Comparison of ENCODE assay signal across 27 mouse cellular contexts in genomic region chrX:47835835-47836195, GRCm38 (mm10). TPM values are rescaled to one million over a fixed set of nuclear protein-coding genes. Genes with fewer than 3 reads are reported as not detected.
DNase-seq lines count a peak whose midpoint lies in the region; ATAC-seq and TF ChIP-seq lines count a peak whose summit lies in the region.
"Had no signal": no experiment of that assay in that cellular context is flagged by ENCODE, and none has a peak within 500 bp of the region (broad histone marks: within the 10 kb centered on the region; RNA-seq: fewer than 3 reads in every experiment).

No protein-coding gene starts in this region.

- no peaks in the 10 kb centered on the region for H3K27me3 ChIP-seq in heart, embryonic 16.5 days (ENCODE audit: control insufficient read depth, insufficient read depth, low read length)
- H3K27me3 ChIP-seq in heart, embryonic 11.5 days (ENCODE audit: control insufficient read depth, insufficient read depth, low read length) = no peaks in the 10 kb centered on the region
- H3K27me3 ChIP-seq in lung, embryonic 15.5 days = no peaks in the 10 kb centered on the region
- no peaks in the 10 kb centered on the region for H3K27me3 ChIP-seq in lung, postnatal 0 days (replicated peaks; ENCODE audit: insufficient read depth, low read length)
- H3K27me3 ChIP-seq: embryonic facial prominence, embryonic 13.5 days; forebrain, embryonic 12.5 days; forebrain, embryonic 15.5 days had no signal

- H3K27ac ChIP-seq in heart, embryonic 16.5 days (ENCODE audit: low read length) = 0 out of 2 replicates have a peak overlapping the region, but pooled peaks have one; percentile 25
- H3K27ac ChIP-seq in heart, embryonic 11.5 days (ENCODE audit: low read depth, low read length) = no peak overlapping the region
- H3K27ac ChIP-seq in lung, embryonic 15.5 days = no peak overlapping the region
- no peak overlapping the region for H3K27ac ChIP-seq in lung, postnatal 0 days (ENCODE audit: low read length)
- H3K27ac ChIP-seq: embryonic facial prominence, embryonic 10.5 days; embryonic facial prominence, embryonic 13.5 days; forebrain, embryonic 12.5 days; forebrain, embryonic 15.5 days; heart, embryonic 10.5 days; hindbrain, embryonic 10.5 days; hindbrain, embryonic 14.5 days; hindbrain, postnatal 0 days had no signal

- no peak for DNase-seq in lung, postnatal 0 days (ENCODE audit: low spot score)
- DNase-seq in retina, postnatal 1 day = peak; percentile 0
- DNase-seq in retina, embryonic 14.5 days (ENCODE audit: low spot score) = no peak
- DNase-seq: adrenal gland, adult 2 months; adrenal gland, postnatal 14 days; cerebellum, adult 11-12 months; cerebellum, adult 8-10 months; cerebellum, postnatal 10 days; cerebellum, postnatal 36 days; embryo, embryonic 11 days; gastrocnemius, postnatal 25 days; heart, adult 18-20 months; heart, postnatal 36 days had no signal

- no peak overlapping the region for H3K9ac ChIP-seq in heart, embryonic 16.5 days (ENCODE audit: low read length)
- H3K9ac ChIP-seq in heart, embryonic 11.5 days (ENCODE audit: low read depth, low read length) = no peak overlapping the region
- H3K9ac ChIP-seq in lung, embryonic 15.5 days = no peak overlapping the region
- H3K9ac ChIP-seq in lung, postnatal 0 days (replicated peaks; ENCODE audit: low read depth) = no peak overlapping the region
- H3K9ac ChIP-seq: embryonic facial prominence, embryonic 13.5 days; forebrain, embryonic 12.5 days; forebrain, embryonic 15.5 days; hindbrain, embryonic 14.5 days had no signal

- no peaks in the 10 kb centered on the region for H3K36me3 ChIP-seq in heart, embryonic 16.5 days (ENCODE audit: control insufficient read depth, insufficient read depth)
- H3K36me3 ChIP-seq in heart, embryonic 11.5 days (ENCODE audit: control insufficient read depth, insufficient read depth, low read length) = no peaks in the 10 kb centered on the region
- H3K36me3 ChIP-seq in lung, embryonic 15.5 days = no peaks in the 10 kb centered on the region
- no peaks in the 10 kb centered on the region for H3K36me3 ChIP-seq in lung, postnatal 0 days (ENCODE audit: insufficient read depth, low read length)
- H3K36me3 ChIP-seq: embryonic facial prominence, embryonic 10.5 days; embryonic facial prominence, embryonic 13.5 days; forebrain, embryonic 12.5 days; forebrain, embryonic 15.5 days; heart, embryonic 10.5 days; hindbrain, embryonic 10.5 days had no signal

- TF ChIP-seq CTCF in lung, postnatal 0 days (IDR thresholded peaks at IDR 0.05) = no peak

- H3K4me1 ChIP-seq in heart, embryonic 16.5 days (ENCODE audit: control insufficient read depth, insufficient read depth, low read length) = no peaks in the 10 kb centered on the region
- no peaks in the 10 kb centered on the region; the same call in 1 of the 2 replicates for H3K4me1 ChIP-seq in heart, embryonic 11.5 days (ENCODE audit: control insufficient read depth, insufficient read depth, low read length)
- no peaks in the 10 kb centered on the region for H3K4me1 ChIP-seq in lung, embryonic 15.5 days
- H3K4me1 ChIP-seq in lung, postnatal 0 days (ENCODE audit: insufficient read depth, low read depth, low read length) = no peaks in the 10 kb centered on the region
- H3K4me1 ChIP-seq: embryonic facial prominence, embryonic 10.5 days; embryonic facial prominence, embryonic 13.5 days; forebrain, embryonic 12.5 days; forebrain, embryonic 15.5 days; heart, embryonic 10.5 days; hindbrain, embryonic 10.5 days had no signal

- H3K4me3 ChIP-seq in heart, embryonic 16.5 days (ENCODE audit: low read length) = no peak overlapping the region
- no peak overlapping the region for H3K4me3 ChIP-seq in heart, embryonic 11.5 days (ENCODE audit: low read depth, low read length)
- no peak overlapping the region for H3K4me3 ChIP-seq in lung, embryonic 15.5 days
- no peak overlapping the region for H3K4me3 ChIP-seq in lung, postnatal 0 days (ENCODE audit: low read depth, low read length)
- H3K4me3 ChIP-seq: embryonic facial prominence, embryonic 10.5 days; embryonic facial prominence, embryonic 13.5 days; erythroblast, embryonic 14.5 days; forebrain, embryonic 12.5 days; forebrain, embryonic 15.5 days; heart, embryonic 10.5 days; hindbrain, embryonic 10.5 days had no signal

- no peak overlapping the region for H3K4me2 ChIP-seq in heart, embryonic 16.5 days (ENCODE audit: low read depth, low read length)
- no peak overlapping the region for H3K4me2 ChIP-seq in heart, embryonic 11.5 days
- no peak overlapping the region for H3K4me2 ChIP-seq in lung, embryonic 15.5 days
- no peak overlapping the region for H3K4me2 ChIP-seq in lung, postnatal 0 days (replicated peaks; ENCODE audit: low read depth, low read length)
- H3K4me2 ChIP-seq: embryonic facial prominence, embryonic 13.5 days; forebrain, embryonic 12.5 days; forebrain, embryonic 15.5 days; hindbrain, embryonic 14.5 days had no signal

- TF ChIP-seq EP300 in lung, postnatal 0 days (IDR thresholded peaks at IDR 0.05) = no peak

- H3K9me3 ChIP-seq in heart, embryonic 16.5 days (replicated peaks; ENCODE audit: control insufficient read depth, low read length) = no peaks in the 10 kb centered on the region
- no peaks in the 10 kb centered on the region for H3K9me3 ChIP-seq in heart, embryonic 11.5 days (replicated peaks; ENCODE audit: control insufficient read depth, low read length)
- no peaks in the 10 kb centered on the region for H3K9me3 ChIP-seq in lung, embryonic 15.5 days
- no peaks in the 10 kb centered on the region for H3K9me3 ChIP-seq in lung, postnatal 0 days (ENCODE audit: low read length)
- H3K9me3 ChIP-seq: embryonic facial prominence, embryonic 10.5 days; embryonic facial prominence, embryonic 13.5 days; forebrain, embryonic 12.5 days; forebrain, embryonic 15.5 days; heart, embryonic 10.5 days; hindbrain, embryonic 10.5 days had no signal

- no peak for ATAC-seq in heart, embryonic 16.5 days (replicated peaks; ENCODE audit: extremely low read depth, insufficient read depth, low FRiP score)
- ATAC-seq in heart, embryonic 11.5 days (replicated peaks; ENCODE audit: insufficient number of reproducible peaks, low FRiP score, low TSS enrichment) = no peak
- peak; percentile 52; the same call in 1 of the 2 replicates for ATAC-seq in lung, embryonic 15.5 days (ENCODE audit: borderline replicate concordance, extremely low read depth, low FRiP score, low TSS enrichment)
- ATAC-seq in lung, postnatal 0 days = no peak
- ATAC-seq: CD4-positive, CD25-positive, alpha-beta regulatory T cell, adult 4 months; forebrain, embryonic 15.5 days; hindbrain, postnatal 0 days; inflammation-experienced regulatory T-cells, adult 6 months had no signal

- 35% methylated on average over 1 of the region's 1 CpGs for WGBS in heart, embryonic 16.5 days
- 70% methylated on average over 1 of the region's 1 CpGs for WGBS in heart, embryonic 11.5 days (ENCODE audit: insufficient replicate concordance)
- 47% methylated on average over 1 of the region's 1 CpGs for WGBS in lung, embryonic 15.5 days
- 47% methylated on average over 1 of the region's 1 CpGs for WGBS in lung, postnatal 0 days

RNA-seq across cellular contexts. Expression of gene Smarca1, which starts 57.0 kb away (rescaled TPM):
- 17.4 and 20.2 TPM in 2 replicates for polyA plus RNA-seq in heart, embryonic 16.5 days (2015; fragmentation: Nextera tagmentation; extraction: Ambion mirVana)
- polyA plus RNA-seq in heart, embryonic 11.5 days (2014; fragmentation: Nextera tagmentation; extraction: Ambion mirVana) = 26.2 and 28.8 TPM in 2 replicates
- polyA plus RNA-seq in lung, embryonic 15.5 days (2015; fragmentation: Nextera tagmentation; extraction: Ambion mirVana) = 28.4 and 31.1 TPM in 2 replicates
- polyA plus RNA-seq in lung, postnatal 0 days (2015; fragmentation: Nextera tagmentation; extraction: Ambion mirVana) = 5.8 and 8.7 TPM in 2 replicates
- polyA plus RNA-seq: CD4-positive, CD25-positive, alpha-beta regulatory T cell, adult 4 months; erythroblast, embryonic 14.5 days had no signal
